Mouse (Mus musculus) A20 (cell line): ENCODE results near the gene Qk.

Experiments used
- DNase-seq: peaks from one replicate; pipeline ENCODE4 v3.0.0-alpha.2; 2011; ENCODE audit warnings: low read depth, low spot score

Qk gene

GRCm38 (mm10) chr17:10251252-10251958, 68.2 kb downstream of the Qk start:
- DNase-seq = no peak

- DNase-seq = no peak
Measured at GRCm38 (mm10) chr17:10240081-10240480, 79.6 kb downstream of the Qk start.

GRCm38 (mm10) chr17:10236595-10236994, 83.1 kb downstream of the Qk start:
- DNase-seq = no peak

- peak; percentile 86 for DNase-seq
Measured at GRCm38 (mm10) chr17:10232406-10232805, 87.2 kb downstream of the Qk start.

- DNase-seq = no peak
Measured at GRCm38 (mm10) chr17:10227798-10228538, 91.7 kb downstream of the Qk start.

GRCm38 (mm10) chr17:10216164-10216563, 103.5 kb downstream of the Qk start:
- no peak for DNase-seq

- DNase-seq = no peak
Measured at GRCm38 (mm10) chr17:10209154-10209777, 110.4 kb downstream of the Qk start.

GRCm38 (mm10) chr17:10198662-10199061, 121.0 kb downstream of the Qk start:
- no peak for DNase-seq

GRCm38 (mm10) chr17:10198231-10198630, 121.4 kb downstream of the Qk start:
- DNase-seq = no peak

- DNase-seq = no peak
Measured at GRCm38 (mm10) chr17:10195703-10196102, 124.0 kb downstream of the Qk start.

GRCm38 (mm10) chr17:10190857-10191256, 128.8 kb downstream of the Qk start:
- DNase-seq = no peak

- DNase-seq = no peak
Measured at GRCm38 (mm10) chr17:10188481-10188880, 131.2 kb downstream of the Qk start.

GRCm38 (mm10) chr17:10187431-10188020, 132.1 kb downstream of the Qk start:
- DNase-seq = no peak

- no peak for DNase-seq
Measured at GRCm38 (mm10) chr17:10181761-10182160, 137.9 kb downstream of the Qk start.

GRCm38 (mm10) chr17:10177096-10177495, 142.6 kb downstream of the Qk start:
- DNase-seq = no peak

GRCm38 (mm10) chr17:10161258-10161657, 158.4 kb downstream of the Qk start:
- no peak for DNase-seq

GRCm38 (mm10) chr17:10160415-10160814, 159.2 kb downstream of the Qk start:
- DNase-seq = no peak

GRCm38 (mm10) chr17:10152808-10153413, 166.7 kb downstream of the Qk start:
- no peak for DNase-seq
